Mouse (Mus musculus) thymus, adult 2 months (tissue): ENCODE results near the gene Kdsr. TPM values are rescaled to one million over a fixed set of nuclear protein-coding genes. Genes with fewer than 3 reads are reported as not detected.
A peak's percentile ranks its signal among the peaks of the same experiment; 100 is the strongest.
"Not testable (repeated sequence)": the region's sequence is repeated elsewhere in the genome, so short reads cannot be mapped to it uniquely, and the experiment has no call there.

Experiments used
- DNase-seq: peaks from one replicate; pipeline ENCODE4 v3.0.0; 2021
- H3K27ac ChIP-seq: fragments of 200-500 bp; 2 replicates; pipeline ENCODE4 v1.5.1; 2012; ENCODE audit warnings: low read length, control low read depth; ENCODE audit not compliant: control insufficient read depth, insufficient read depth
- H3K27me3 ChIP-seq: fragments of 200-500 bp; 2 replicates; pipeline ENCODE4 v1.6.1; 2012; ENCODE audit warnings: mild to moderate bottlenecking, low read length, moderate library complexity, mixed read lengths; ENCODE audit not compliant: control insufficient read depth, insufficient read depth
- H3K36me3 ChIP-seq: fragments of 200-500 bp; 2 replicates; pipeline ENCODE4 v1.6.1; 2012; ENCODE audit warnings: mild to moderate bottlenecking, low read length, moderate library complexity; ENCODE audit not compliant: control insufficient read depth, insufficient read depth
- H3K4me1 ChIP-seq: fragments of 200-500 bp; replicated peaks from 2 replicates; pipeline ENCODE4 v1.6.1; 2012; ENCODE audit warnings: low read length; ENCODE audit not compliant: control insufficient read depth, insufficient read depth
- H3K4me3 ChIP-seq: fragments of 200-500 bp; 2 replicates; pipeline ENCODE4 v1.5.1; 2012; ENCODE audit warnings: mild to moderate bottlenecking, low read length, control low read depth, moderate library complexity; ENCODE audit not compliant: control insufficient read depth, insufficient read depth
- CTCF ChIP-seq: fragments of 200-500 bp; IDR thresholded peaks from 2 replicates; pipeline ENCODE4 v1.5.1; 2012; ENCODE audit warnings: mild to moderate bottlenecking, control low read depth, low read length, moderate library complexity, borderline replicate concordance; ENCODE audit not compliant: control insufficient read depth, poor library complexity, insufficient read depth; ENCODE audit errors: extremely low read depth
- POLR2A ChIP-seq: fragments of 200-500 bp; IDR thresholded peaks from 2 replicates; pipeline ENCODE4 v1.6.1; 2012; ENCODE audit warnings: mild to moderate bottlenecking, low read length, control low read depth, moderate library complexity; ENCODE audit not compliant: control insufficient read depth, poor library complexity, insufficient read depth; ENCODE audit errors: extremely low read depth
- WGBS: fragments of 180-500 bp; shearing (Covaris S2); methylation state at CpG from one replicate; pipeline ENCODE4 v1.1.7; 2018; 5-methylcytosine and 5-hydroxymethylcytosine counted together
- polyA plus RNA-seq: library from polyadenylated mRNA; depleted of rRNA; stranded (reverse); fragments of >200 nt; gene quantifications from 2 replicates; pipeline ENCODE4 v1.2.3, GENCODE M21; 2012

Kdsr gene
- polyA plus RNA-seq, 1 experiment: 12.3 TPM

GRCm38 (mm10) chr1:106742980-106743379 lies 16.5 kb downstream of the Kdsr start:
- H3K4me1 ChIP-seq: no peaks in the 10 kb centered on the region
- WGBS: 98% methylated on average over 6 of the region's 6 CpGs
- H3K4me3 ChIP-seq: no peak overlapping the region
- no peak for TF ChIP-seq CTCF
- TF ChIP-seq POLR2A: no peak
- H3K27me3 ChIP-seq: no peaks in the 10 kb centered on the region
- peaks cover 30% of the 10 kb centered on the region for H3K36me3 ChIP-seq
- H3K27ac ChIP-seq: no peak overlapping the region
- no peak for DNase-seq

- Histone ChIP-seq H3K27ac (no peak overlapping the region), H3K4me3 (no peak overlapping the region), H3K4me1 (no peaks in the 10 kb centered on the region), H3K27me3 (no peaks in the 10 kb centered on the region), H3K36me3 (peaks cover 15% of the 10 kb centered on the region)
- no peak for TF ChIP-seq CTCF
- TF ChIP-seq POLR2A: no peak
- WGBS: 98% methylated on average over 4 of the region's 4 CpGs
- no peak for DNase-seq
Measured at GRCm38 (mm10) chr1:106740735-106741134, 18.8 kb downstream of the Kdsr start.

GRCm38 (mm10) chr1:106739810-106740209 lies 19.7 kb downstream of the Kdsr start:
- Histone ChIP-seq H3K4me3 (no peak overlapping the region), H3K27ac (no peak overlapping the region), H3K36me3 (peaks cover 14% of the 10 kb centered on the region), H3K4me1 (no peaks in the 10 kb centered on the region), H3K27me3 (no peaks in the 10 kb centered on the region)
- 97% methylated on average over 5 of the region's 5 CpGs for WGBS
- no peak for DNase-seq
- TF ChIP-seq CTCF: no peak
- no peak for TF ChIP-seq POLR2A

GRCm38 (mm10) chr1:106738092-106738491 lies 21.4 kb downstream of the Kdsr start:
- no peaks in the 10 kb centered on the region for H3K4me1 ChIP-seq
- TF ChIP-seq POLR2A (no peak), CTCF (no peak)
- H3K36me3 ChIP-seq: peaks cover 21% of the 10 kb centered on the region
- no peaks in the 10 kb centered on the region for H3K27me3 ChIP-seq
- DNase-seq: peak; percentile 64
- no peak overlapping the region for H3K4me3 ChIP-seq
- no peak overlapping the region for H3K27ac ChIP-seq
- WGBS: 94% methylated on average over 3 of the region's 3 CpGs

- WGBS: 98% methylated on average over 8 of the region's 8 CpGs
- peaks cover 16% of the 10 kb centered on the region for H3K36me3 ChIP-seq
Measured at GRCm38 (mm10) chr1:106736211-106736610, 23.3 kb downstream of the Kdsr start.

GRCm38 (mm10) chr1:106735586-106735985 lies 23.9 kb downstream of the Kdsr start:
- no peak overlapping the region for H3K4me3 ChIP-seq
- no peaks in the 10 kb centered on the region for H3K4me1 ChIP-seq
- DNase-seq: peak; percentile 53
- peaks cover 16% of the 10 kb centered on the region for H3K36me3 ChIP-seq
- no peak overlapping the region for H3K27ac ChIP-seq
- TF ChIP-seq CTCF (no peak), POLR2A (no peak)
- no peaks in the 10 kb centered on the region for H3K27me3 ChIP-seq
- 58% methylated on average over 2 of the region's 2 CpGs for WGBS

More at GRCm38 (mm10) chr1:106736211-106736610, 23.3 kb downstream of the Kdsr start:
- Histone ChIP-seq H3K4me3 (no peak overlapping the region), H3K4me1 (no peaks in the 10 kb centered on the region), H3K27me3 (no peaks in the 10 kb centered on the region), H3K27ac (no peak overlapping the region)
- TF ChIP-seq CTCF (no peak), POLR2A (no peak)
- no peak for DNase-seq

GRCm38 (mm10) chr1:106722061-106722460 lies 37.5 kb downstream of the Kdsr start:
- Histone ChIP-seq H3K36me3 (peaks cover 7% of the 10 kb centered on the region; the same call in 1 of the 2 replicates), H3K27ac (no peak overlapping the region), H3K27me3 (no peaks in the 10 kb centered on the region), H3K4me3 (no peak overlapping the region), H3K4me1 (no peaks in the 10 kb centered on the region)
- no peak for TF ChIP-seq POLR2A
- TF ChIP-seq CTCF: no peak
- 94% methylated on average over 5 of the region's 5 CpGs for WGBS
- DNase-seq: no peak

GRCm38 (mm10) chr1:106717736-106718135 lies 41.8 kb downstream of the Kdsr start:
- H3K4me1 ChIP-seq, H3K27ac ChIP-seq, H3K27me3 ChIP-seq, DNase-seq, H3K4me3 ChIP-seq, H3K36me3 ChIP-seq: not testable (repeated sequence)
- 81% methylated on average over 7 of the region's 7 CpGs for WGBS
